Mouse (Mus musculus): ENCODE measurements around the gene Pfkfb1. TPM values are rescaled to one million over a fixed set of nuclear protein-coding genes. Genes with fewer than 3 reads are reported as not detected.

Gene Pfkfb1
- 0.61 TPM in 2 replicates for polyA plus RNA-seq (2021; fragmentation: Nextera tagmentation)
- long read RNA-seq, experiment 1, partial matches to known transcripts, result 0 of 1 reads
- long read RNA-seq, experiment 1, other reads (novel, unspliced or antisense), result 1 of 1 reads
- long read RNA-seq, experiment 2, partial matches to known transcripts, result 1 of 1 reads
- long read RNA-seq, experiment 2, other reads (novel, unspliced or antisense), result 0 of 1 reads

DNA sequence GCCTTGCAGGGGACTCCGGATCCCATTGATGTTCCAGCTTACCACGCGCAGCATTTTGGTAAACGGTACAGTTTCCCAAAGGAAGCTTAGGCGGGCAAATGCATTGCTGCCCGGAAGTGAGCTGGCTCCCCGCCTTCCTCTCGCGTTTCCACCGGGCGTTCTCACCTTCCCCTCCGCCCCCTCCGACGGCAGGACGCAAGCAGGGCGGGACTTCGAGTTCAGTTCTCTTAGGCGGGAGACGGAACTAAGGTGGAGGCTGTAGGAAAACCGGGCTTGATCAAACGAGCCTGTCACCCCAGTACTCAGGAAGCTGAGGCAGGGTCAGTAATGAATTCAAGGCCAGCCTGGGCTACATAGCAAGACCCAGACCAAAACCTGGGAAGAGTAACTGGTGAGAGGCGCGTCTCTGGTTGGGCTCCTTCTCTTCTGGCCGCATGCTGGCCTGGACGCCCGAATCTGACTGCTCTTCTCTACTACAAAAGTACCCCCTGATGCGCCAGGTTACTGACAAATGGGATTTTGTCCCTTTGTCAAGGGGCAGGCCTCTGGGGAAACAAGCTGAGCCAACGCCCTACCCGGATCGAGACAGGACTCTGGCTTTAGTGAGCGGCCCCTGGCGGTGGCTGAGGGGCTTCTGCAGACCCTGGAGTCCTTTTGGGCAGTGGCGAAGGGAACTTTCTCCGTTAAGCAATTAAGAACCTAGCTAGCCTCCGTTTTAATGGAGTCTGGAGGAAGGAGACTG lies at the start of gene Pfkfb1:
TSS of gene Pfkfb1 (plus strand) at position 207 of the 742 bp plus-strand sequence.

DNA sequence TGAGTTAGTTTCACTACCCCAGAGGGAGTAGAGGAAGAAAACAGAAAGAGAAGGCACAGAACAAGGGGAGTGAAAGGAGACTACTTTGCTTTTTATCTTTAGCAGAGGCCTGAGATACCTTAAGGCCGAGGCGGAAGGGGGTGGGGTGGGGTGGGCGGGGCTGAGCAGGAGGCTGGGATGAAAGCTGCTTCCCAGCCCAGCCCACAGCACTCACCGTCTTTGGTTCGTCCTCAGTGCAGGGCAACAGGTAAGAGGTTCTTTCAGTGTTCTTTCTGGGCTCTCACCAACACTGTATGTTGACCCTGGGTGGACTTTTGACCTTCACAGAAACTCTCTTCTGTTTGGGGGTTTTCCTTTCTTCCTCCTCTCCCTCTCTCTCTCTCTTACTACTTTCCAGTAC lies 40.8 kb upstream of the Pfkfb1 start, which contains the start of gene Alas2:
TSS of gene Alas2 (plus strand) at position 137 of the 400 bp plus-strand sequence.

DNA sequence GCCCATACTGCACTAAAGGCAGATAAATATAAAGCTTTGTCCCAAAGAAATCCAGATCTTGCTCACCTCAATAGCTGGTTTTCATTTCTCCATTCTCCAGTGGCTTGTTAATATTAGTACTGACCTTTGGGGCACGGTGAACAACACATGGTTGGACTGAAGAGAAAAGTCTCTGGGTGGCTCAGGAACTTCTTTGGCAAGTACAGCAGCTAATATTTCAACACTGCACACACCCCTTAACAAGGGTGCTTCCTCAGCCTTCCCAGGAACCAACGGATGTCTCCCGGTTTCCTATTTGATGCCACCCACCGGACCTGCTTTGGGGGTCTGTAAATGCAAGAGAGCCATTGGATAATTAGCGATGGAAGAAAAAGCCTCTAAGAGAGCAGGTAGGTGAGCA lies 1.7 kb downstream of the Pfkfb1 start, which contains the start of gene Apex2:
TSS of gene Apex2 (minus strand) at position 173 of the 400 bp plus-strand sequence.

DNA sequence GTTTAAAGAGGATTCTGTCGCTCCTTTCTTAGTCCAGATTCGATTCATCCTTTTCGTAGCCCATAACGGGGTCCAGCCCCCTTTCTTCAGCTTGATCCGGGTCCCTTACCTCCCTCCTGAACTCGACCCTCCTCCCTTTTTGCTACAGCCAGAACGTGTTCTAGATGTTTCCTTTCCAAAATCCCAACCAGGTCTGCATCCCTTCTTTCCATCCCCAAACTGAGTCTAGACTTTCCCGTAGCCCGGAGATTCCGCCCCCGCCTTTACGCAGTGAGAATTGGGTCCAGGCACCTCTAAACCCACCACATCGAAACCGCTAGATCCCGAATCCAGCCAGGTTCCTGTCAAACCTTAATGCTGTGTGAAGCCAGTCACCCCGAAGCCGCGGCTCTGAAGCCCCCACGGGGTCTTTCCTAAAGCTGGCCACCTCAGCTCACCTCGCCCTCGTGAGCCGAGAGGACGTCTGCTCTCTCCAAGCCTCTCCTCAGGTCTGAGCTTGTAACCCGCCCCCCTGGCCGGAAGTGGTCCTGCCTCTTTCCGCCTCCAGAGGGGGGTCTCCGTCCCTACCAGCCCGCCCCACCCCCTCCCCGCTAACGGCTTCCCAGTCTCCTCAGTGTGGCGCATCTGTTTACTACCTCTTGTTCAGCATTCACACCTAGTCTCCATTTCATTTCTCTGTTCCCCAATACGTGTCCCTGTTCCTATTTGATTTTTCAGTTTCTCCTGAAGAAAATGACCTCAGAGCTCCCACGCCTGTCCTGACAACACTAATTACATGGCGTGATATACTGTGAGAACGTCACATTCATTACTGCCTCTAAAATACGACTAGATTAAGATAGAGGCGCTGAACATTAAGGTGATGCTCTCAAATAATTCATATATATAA lies 69.1 kb downstream of the Pfkfb1 start, which contains the start of gene Tro:
TSS of gene Tro (minus strand) at position 676 of the 889 bp plus-strand sequence.

Other genes with a start within 250 kb of the Pfkfb1 start
- 41.7 and 46.9 TPM in 2 replicates for gene Tmem29, start 129.1 kb upstream of the Pfkfb1 start, polyA plus RNA-seq (2021; fragmentation: Nextera tagmentation)
- gene Alas2, start 40.9 kb upstream of the Pfkfb1 start, polyA plus RNA-seq (2021; fragmentation: Nextera tagmentation), result 0.09 and 0.15 TPM in 2 replicates
- gene Apex2, start 1.6 kb downstream of the Pfkfb1 start, polyA plus RNA-seq (2021; fragmentation: Nextera tagmentation), result 3.5 and 3.7 TPM in 2 replicates
- gene Tro, start 69.4 kb downstream of the Pfkfb1 start, polyA plus RNA-seq (2021; fragmentation: Nextera tagmentation), result 12.2 and 17.2 TPM in 2 replicates
- 34.2 and 36.0 TPM in 2 replicates for gene Maged2, start 226.1 kb downstream of the Pfkfb1 start, polyA plus RNA-seq (2021; fragmentation: Nextera tagmentation)

All from left cerebral cortex, adult 6 months (tissue).